Comparison of ENCODE assay signal across 8 mouse cellular contexts in the genomic region with DNA sequence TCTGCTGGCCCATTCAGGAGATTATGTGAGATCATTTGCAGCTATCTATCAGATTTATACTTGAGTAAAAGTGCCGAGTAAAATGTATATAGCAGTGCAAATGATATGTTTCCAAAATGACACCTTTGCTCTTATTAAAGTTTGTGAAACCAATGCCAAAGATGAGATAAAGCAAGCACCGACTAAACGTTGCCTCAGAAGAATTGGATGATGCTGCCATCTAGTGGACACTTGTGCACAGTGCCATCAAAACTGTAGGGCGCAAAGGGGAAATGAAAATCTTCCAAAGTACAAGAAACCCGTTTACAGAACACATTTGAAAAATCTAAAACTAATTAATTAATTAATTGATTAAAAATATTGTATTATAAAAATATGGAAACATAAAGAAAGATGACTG.
A peak's percentile ranks its signal among the peaks of the same experiment; 100 is the strongest.
DNase-seq lines count a peak whose midpoint lies in the region; ATAC-seq and TF ChIP-seq lines count a peak whose summit lies in the region.

No protein-coding gene starts in this region.

- in situ Hi-C loops in CH12.LX (cut with MboI; ENCODE audit: low pct_ligation_motif_present, low pct_unique_long_range_greater_than_20kb, low sequenced_read_pairs): no loop called here

- no peak overlapping the region for H3K4me2 ChIP-seq in CH12.LX (ENCODE audit: insufficient read depth, low read depth, poor library complexity, severe bottlenecking)

- no peak for TF ChIP-seq POLR2A in CH12.LX (IDR thresholded peaks at IDR 0.05; ENCODE audit: low read depth, low read length)

- H3K36me3 ChIP-seq in CH12.LX (replicated peaks in 1 of 2; ENCODE audit: control insufficient read depth in 1 of 2, insufficient read depth in 1 of 2, low read length in 1 of 2): no peaks in the 10 kb centered on the region

- no peaks in the 10 kb centered on the region for H3K9me3 ChIP-seq in CH12.LX (replicated peaks; ENCODE audit: low read length)

- dilution Hi-C loops in CH12.LX (cut with MboI; ENCODE audit: extremely low pct_ligation_motif_present, extremely low pct_unique_long_range_greater_than_20kb, low sequenced_read_pairs): no loop called here

- H3K27me3 ChIP-seq in CH12.LX (replicated peaks): no peaks in the 10 kb centered on the region

- no peak for TF ChIP-seq EP300 in CH12.LX (IDR thresholded peaks at IDR 0.05; ENCODE audit: low read length)

- intact Hi-C loops in heart, postnatal 25 days (cut with DNase I): loop anchor here (10.0 kb wide), 1 partner anchor 827 kb away; the partner anchor contains the start of gene Krr1

- peak; percentile 89 for ATAC-seq in megakaryocyte-erythroid progenitor cell, adult 5-6 weeks (replicated peaks; ENCODE audit: low FRiP score, low TSS enrichment, poor library complexity, severe bottlenecking)

- TF ChIP-seq CTCF in CH12.LX (conservative IDR thresholded peaks at IDR 0.05 in 1 of 2, IDR thresholded peaks at IDR 0.05 in 1 of 2; ENCODE audit: low read depth in 2 of 2, low read length in 2 of 2): peak; percentile 70 to 86
- peak; percentile 90 for TF ChIP-seq CTCF in layer of hippocampus, adult 2 months (conservative IDR thresholded peaks at IDR 0.05)

- 0 out of 4 replicates have a peak, but pooled peaks cover 0 to 3% of the 10 kb centered on the region in 2 experiments for H3K4me1 ChIP-seq in CH12.LX (ENCODE audit: control insufficient read depth in 1 of 2, insufficient read depth in 2 of 2)

- H3K4me3 ChIP-seq in CH12.LX (replicated peaks in 1 of 3; ENCODE audit: low read depth in 2 of 3, low read length in 2 of 3, poor library complexity in 1 of 3): no peak overlapping the region
- H3K4me3 ChIP-seq in layer of hippocampus, adult 2 months: no peak overlapping the region

- peak; percentile 94 for TF ChIP-seq RAD21 in CH12.LX (IDR thresholded peaks at IDR 0.05; ENCODE audit: low read depth, low read length)

- H3K9ac ChIP-seq in CH12.LX (ENCODE audit: insufficient read depth, low read depth): no peak overlapping the region

- H3K79me2 ChIP-seq in CH12.LX (replicated peaks; ENCODE audit: control insufficient read depth, extremely low read depth, insufficient read depth, poor library complexity, severe bottlenecking): no peaks in the 10 kb centered on the region

- peak; percentile 5 for DNase-seq in heart, adult 8-10 months (ENCODE audit: low spot score)
- no peak for DNase-seq in heart, postnatal 25 days (ENCODE audit: low spot score)
- peak; percentile 76 for DNase-seq in CH12.LX (ENCODE audit: extremely low read depth)
- peak; percentile 3 for DNase-seq in cerebellum, adult 9-11 months
- DNase-seq in frontal cortex, postnatal 25 days (ENCODE audit: low spot score in 2 of 2): peak; percentile 6 to 34
- peak; percentile 27 to 53 for DNase-seq in layer of hippocampus, adult 2 months (ENCODE audit: low spot score in 2 of 2)
- DNase-seq in telencephalon, adult 2 months (ENCODE audit: low read depth, low spot score): peak; percentile 34

- no peak overlapping the region for H3K27ac ChIP-seq in CH12.LX (ENCODE audit: insufficient read depth, low read depth)
- no peak overlapping the region for H3K27ac ChIP-seq in layer of hippocampus, adult 2 months

TF ChIP-seq in CH12.LX, 34 proteins besides CTCF, POLR2A, EP300 and RAD21:
- TF ChIP-seq JUN (IDR thresholded peaks at IDR 0.05; ENCODE audit: insufficient read depth, low read depth, low read length): no peak
- 0 out of 2 replicates have a peak, but pooled peaks have one; percentile 40 for TF ChIP-seq MYC (IDR thresholded peaks at IDR 0.05; ENCODE audit: low read depth, low read length)
- peak; percentile 62 for TF ChIP-seq ZC3H11A (IDR thresholded peaks at IDR 0.05; ENCODE audit: low read depth, low read length)
- peak; percentile 79 for TF ChIP-seq SMC3 (IDR thresholded peaks at IDR 0.05; ENCODE audit: low read depth, low read length)
